Mouse (Mus musculus) limb, embryonic 14.5 days (tissue): Measurements from ENCODE around the gene Zfp580. TPM values are rescaled to one million over a fixed set of nuclear protein-coding genes. Genes with fewer than 3 reads are reported as not detected.

ENCODE experiments used
- ATAC-seq: fragments of 200-750 bp; cut with Nextera tagmentation; 2 replicates; pipeline ENCODE4 v1.8.0; 2017; ENCODE audit warnings: low read depth, moderate number of reproducible peaks, moderate TSS enrichment; ENCODE audit not compliant: low FRiP score
- DNase-seq: peaks from one replicate; pipeline ENCODE4 v3.0.0-alpha.2; 2015; ENCODE audit warnings: low spot score
- H3K27ac ChIP-seq: fragments of 300-500 bp; sonication (generic); replicated peaks from 2 replicates; pipeline ENCODE4 v1.5.1; 2014; ENCODE audit warnings: low read depth, mild to moderate bottlenecking, low read length, moderate library complexity, mixed read lengths
- H3K27me3 ChIP-seq: fragments of 300-500 bp; sonication (generic); 2 replicates; pipeline ENCODE4 v1.6.1; 2014; ENCODE audit warnings: low read length, mixed read lengths; ENCODE audit not compliant: control insufficient read depth, insufficient read depth
- H3K36me3 ChIP-seq: fragments of 300-500 bp; sonication (generic); 2 replicates; pipeline ENCODE4 v1.6.1; 2014; ENCODE audit warnings: mild to moderate bottlenecking, low read length, moderate library complexity, mixed read lengths; ENCODE audit not compliant: control insufficient read depth, insufficient read depth
- H3K4me1 ChIP-seq: fragments of 300-500 bp; sonication (generic); 2 replicates; pipeline ENCODE4 v1.6.1; 2014; ENCODE audit warnings: antibody characterized with exemption, low read length, mixed read lengths; ENCODE audit not compliant: control insufficient read depth, insufficient read depth
- H3K4me2 ChIP-seq: fragments of 300-500 bp; sonication (generic); replicated peaks from 2 replicates; pipeline ENCODE4 v1.6.1; 2014; ENCODE audit warnings: low read depth, mild to moderate bottlenecking, low read length, moderate library complexity; ENCODE audit not compliant: severe bottlenecking
- H3K4me3 ChIP-seq: fragments of 300-500 bp; sonication (generic); replicated peaks from 2 replicates; pipeline ENCODE4 v1.5.1; 2014; ENCODE audit warnings: low read length
- H3K9ac ChIP-seq: fragments of 300-500 bp; sonication (generic); 2 replicates; pipeline ENCODE4 v1.6.1; 2014; ENCODE audit warnings: mild to moderate bottlenecking, low read depth, low read length, moderate library complexity; ENCODE audit not compliant: severe bottlenecking
- H3K9me3 ChIP-seq: fragments of 300-500 bp; sonication (generic); 2 replicates; pipeline ENCODE4 v1.6.1; 2016; ENCODE audit warnings: low read length; ENCODE audit not compliant: control insufficient read depth
- POLR2A ChIP-seq: fragments of 200-500 bp; IDR thresholded peaks from 2 replicates; pipeline ENCODE4 v1.8.0; 2012; ENCODE audit warnings: inconsistent platforms, mild to moderate bottlenecking, moderate library complexity, borderline replicate concordance; ENCODE audit not compliant: insufficient read depth, insufficient read length; ENCODE audit errors: extremely low read depth
- WGBS: fragments of 180-500 bp; shearing (Covaris S2); extraction: QIAGEN DNeasy Blood & Tissue Kit; methylation state at CpG from one replicate; pipeline ENCODE4 v1.1.7; 2014; 5-methylcytosine and 5-hydroxymethylcytosine counted together
- polyA plus RNA-seq, 2 experiments: library from polyadenylated mRNA; depleted of rRNA in 1 of 2; stranded (reverse) in 1 of 2; unstranded in 1 of 2; fragments of >200 nt; fragmentation: Nextera tagmentation in 1 of 2; extraction: Ambion mirVana in 1 of 2; gene quantifications; 2 replicates each; pipeline versions ENCODE4 v1.2.1 to v1.2.3; 2012 to 2014

Zfp580 gene
- polyA plus RNA-seq, 2 experiments, result 47.5 to 49.7 TPM

GRCm38 (mm10) chr7:5087886-5088285 is 36.5 kb downstream of the Zfp580 start:
- Histone ChIP-seq H3K27ac (no peak overlapping the region), H3K4me1 (no peaks in the 10 kb centered on the region), H3K4me2 (no peak overlapping the region), H3K36me3 (peaks cover 67% of the 10 kb centered on the region), H3K27me3 (no peaks in the 10 kb centered on the region), H3K9me3 (no peaks in the 10 kb centered on the region), H3K9ac (no peak overlapping the region), H3K4me3 (no peak overlapping the region)
- DNase-seq, result no peak
- 85% methylated on average over 4 of the region's 4 CpGs for WGBS
- no peak for ATAC-seq
- TF ChIP-seq POLR2A, result no peak

GRCm38 (mm10) chr7:5089853-5090252 is 38.5 kb downstream of the Zfp580 start:
- WGBS, result 94% methylated on average over 15 of the region's 15 CpGs
- Histone ChIP-seq H3K27me3 (no peaks in the 10 kb centered on the region), H3K36me3 (peaks cover 69% of the 10 kb centered on the region), H3K9me3 (no peaks in the 10 kb centered on the region), H3K27ac (no peak overlapping the region), H3K4me1 (no peaks in the 10 kb centered on the region), H3K4me2 (no peak overlapping the region), H3K4me3 (no peak overlapping the region), H3K9ac (no peak overlapping the region)
- TF ChIP-seq POLR2A, result no peak
- DNase-seq (no peak), ATAC-seq (no peak)

GRCm38 (mm10) chr7:5091008-5091728 is 39.8 kb downstream of the Zfp580 start:
- Histone ChIP-seq H3K4me2 (no peak overlapping the region), H3K9me3 (no peaks in the 10 kb centered on the region), H3K27me3 (no peaks in the 10 kb centered on the region), H3K27ac (no peak overlapping the region), H3K4me1 (no peaks in the 10 kb centered on the region), H3K9ac (no peak overlapping the region), H3K36me3 (peaks cover 79% of the 10 kb centered on the region), H3K4me3 (no peak overlapping the region)
- no peak for ATAC-seq
- 94% methylated on average over 15 of the region's 15 CpGs for whole genome bisulfite sequencing
- DNase-seq, result no peak
- TF ChIP-seq POLR2A, result no peak

- H3K4me2 ChIP-seq, result no peak overlapping the region
- no peaks in the 10 kb centered on the region for H3K9me3 ChIP-seq
- H3K27ac ChIP-seq, result no peak overlapping the region
- no peak overlapping the region for H3K9ac ChIP-seq
- no peaks in the 10 kb centered on the region for H3K4me1 ChIP-seq
- WGBS, result 87% methylated on average over 5 of the region's 6 CpGs
- ATAC-seq, result no peak
- H3K36me3 ChIP-seq, result peaks cover 82% of the 10 kb centered on the region
- DNase-seq, result no peak
- no peaks in the 10 kb centered on the region for H3K27me3 ChIP-seq
- no peak overlapping the region for H3K4me3 ChIP-seq
- no peak for TF ChIP-seq POLR2A
Observed at GRCm38 (mm10) chr7:5092381-5092780, 41.0 kb downstream of the Zfp580 start.

GRCm38 (mm10) chr7:5092831-5093510 is 41.6 kb downstream of the Zfp580 start:
- Histone ChIP-seq H3K27ac (no peak overlapping the region), H3K4me3 (no peak overlapping the region), H3K4me1 (no peaks in the 10 kb centered on the region), H3K27me3 (no peaks in the 10 kb centered on the region), H3K9me3 (no peaks in the 10 kb centered on the region), H3K36me3 (peaks cover 88% of the 10 kb centered on the region), H3K4me2 (no peak overlapping the region), H3K9ac (no peak overlapping the region)
- DNase-seq, result no peak
- WGBS, result 87% methylated on average over 21 of the region's 21 CpGs
- no peak for TF ChIP-seq POLR2A
- no peak for ATAC-seq
